Mouse (Mus musculus): ENCODE results near the gene Iscu.
A peak's percentile ranks its signal among the peaks of the same experiment; 100 is the strongest.
"Not testable (repeated sequence)": the region's sequence is repeated elsewhere in the genome, so short reads cannot be mapped to it uniquely, and the experiment has no call there.

The Iscu gene

GRCm38 (mm10) chr5:113755347-113756030 is 17.1 kb upstream of the Iscu start:
- DNase-seq (ENCODE audit: extremely low spot score): no peak

- no peak for DNase-seq (ENCODE audit: extremely low spot score)
Observed at GRCm38 (mm10) chr5:113761585-113761984, 11.0 kb upstream of the Iscu start.

GRCm38 (mm10) chr5:113764426-113764825 is 8.1 kb upstream of the Iscu start:
- DNase-seq (ENCODE audit: extremely low spot score): no peak

GRCm38 (mm10) chr5:113765641-113766526 is 6.7 kb upstream of the Iscu start:
- no peak for DNase-seq (ENCODE audit: extremely low spot score)

GRCm38 (mm10) chr5:113768806-113769205 is 3.7 kb upstream of the Iscu start:
- no peak for DNase-seq (ENCODE audit: extremely low spot score)

- DNase-seq (ENCODE audit: extremely low spot score): peak; percentile 90
Observed at GRCm38 (mm10) chr5:113771213-113772162, 1.1 kb upstream of the Iscu start.

GRCm38 (mm10) chr5:113772905-113773519 is 464 bp downstream of the Iscu start:
- DNase-seq (ENCODE audit: extremely low spot score): no peak

- DNase-seq (ENCODE audit: extremely low spot score): peak; percentile 86
Observed at GRCm38 (mm10) chr5:113773664-113774063, 1.1 kb downstream of the Iscu start.

- no peak for DNase-seq (ENCODE audit: extremely low spot score)
Observed at GRCm38 (mm10) chr5:113775585-113775984, 3.0 kb downstream of the Iscu start.

GRCm38 (mm10) chr5:113776128-113776895 is 3.8 kb downstream of the Iscu start:
- DNase-seq (ENCODE audit: extremely low spot score): no peak

- no peak for DNase-seq (ENCODE audit: extremely low spot score)
Observed at GRCm38 (mm10) chr5:113776896-113777226, 4.3 kb downstream of the Iscu start.

- DNase-seq (ENCODE audit: extremely low spot score): not testable (repeated sequence)
Observed at GRCm38 (mm10) chr5:113777728-113778127, 5.2 kb downstream of the Iscu start.

- no peak for DNase-seq (ENCODE audit: extremely low spot score)
Observed at GRCm38 (mm10) chr5:113779569-113779968, 7.0 kb downstream of the Iscu start.

- DNase-seq (ENCODE audit: extremely low spot score): no peak
Observed at GRCm38 (mm10) chr5:113780082-113780752, 7.7 kb downstream of the Iscu start.

- no peak for DNase-seq (ENCODE audit: extremely low spot score)
Observed at GRCm38 (mm10) chr5:113780763-113781162, 8.2 kb downstream of the Iscu start.

- DNase-seq (ENCODE audit: extremely low spot score): no peak
Observed at GRCm38 (mm10) chr5:113781254-113781653, 8.7 kb downstream of the Iscu start.

- no peak for DNase-seq (ENCODE audit: extremely low spot score)
Observed at GRCm38 (mm10) chr5:113781875-113782274, 9.3 kb downstream of the Iscu start.

- DNase-seq (ENCODE audit: extremely low spot score): no peak
Observed at GRCm38 (mm10) chr5:113782624-113783023, 10.1 kb downstream of the Iscu start.

- peak; percentile 57 for DNase-seq (ENCODE audit: extremely low spot score)
Observed at GRCm38 (mm10) chr5:113783581-113784001, 11.0 kb downstream of the Iscu start.

GRCm38 (mm10) chr5:113784104-113784503 is 11.6 kb downstream of the Iscu start:
- DNase-seq (ENCODE audit: extremely low spot score): not testable (repeated sequence)

Measured in embryo, embryonic 9.5 days (tissue).